Mouse (Mus musculus) CH12.LX (cell line): ENCODE results near the gene Shroom1. TPM values are rescaled to one million over a fixed set of nuclear protein-coding genes. Genes with fewer than 3 reads are reported as not detected.

ENCODE experiments used
- DNase-seq: peaks from one replicate; pipeline ENCODE4 v3.0.0-alpha.2; 2013; ENCODE audit errors: extremely low read depth
- H3K27ac ChIP-seq: 2 replicates; pipeline ENCODE4 v1.5.1; 2012; ENCODE audit warnings: low read depth, mild to moderate bottlenecking, control low read depth, moderate library complexity; ENCODE audit not compliant: insufficient read depth
- H3K27me3 ChIP-seq: replicated peaks from 2 replicates; pipeline ENCODE3; 2012; ENCODE audit warnings: inconsistent platforms
- H3K36me3 ChIP-seq, 2 experiments: replicated peaks in 1 of 2; 2 replicates each; pipeline versions ENCODE3 to v1.6.1; 2012; ENCODE audit warnings: inconsistent platforms in 1 of 2, low read length in 1 of 2, mild to moderate bottlenecking in 1 of 2, mixed read lengths in 1 of 2, moderate library complexity in 1 of 2; ENCODE audit not compliant: control insufficient read depth in 1 of 2, insufficient read depth in 1 of 2
- H3K4me1 ChIP-seq, 2 experiments: 2 replicates each; pipeline ENCODE4 v1.6.1; 2012; ENCODE audit warnings: inconsistent platforms in 1 of 2, moderate library complexity in 1 of 2; ENCODE audit not compliant: insufficient read depth in 2 of 2, control insufficient read depth in 1 of 2
- H3K4me2 ChIP-seq: 2 replicates; pipeline ENCODE4 v1.6.1; 2012; ENCODE audit warnings: low read depth, mild to moderate bottlenecking, control low read depth; ENCODE audit not compliant: poor library complexity, insufficient read depth, severe bottlenecking
- H3K4me3 ChIP-seq, 3 experiments: fragments of 150-350 bp in 1 of 3; sonication (generic) in 1 of 3; replicated peaks in 1 of 3; 2 replicates each; pipeline versions ENCODE3 to v1.5.1; 2011 to 2012; ENCODE audit warnings: low read depth in 2 of 3, low read length in 2 of 3, mild to moderate bottlenecking in 2 of 3, moderate library complexity in 2 of 3, control low read depth in 1 of 3, improper control_type of control experiment in 1 of 3, inconsistent platforms in 1 of 3, mixed read lengths in 1 of 3; ENCODE audit not compliant: poor library complexity in 1 of 3
- H3K79me2 ChIP-seq: replicated peaks from 2 replicates; pipeline ENCODE4 v1.6.1; 2012; ENCODE audit warnings: mild to moderate bottlenecking, moderate library complexity; ENCODE audit not compliant: control insufficient read depth, poor library complexity, insufficient read depth, severe bottlenecking; ENCODE audit errors: extremely low read depth
- H3K9ac ChIP-seq: 2 replicates; pipeline ENCODE4 v1.6.1; 2012; ENCODE audit warnings: low read depth, mild to moderate bottlenecking, control low read depth, moderate library complexity; ENCODE audit not compliant: insufficient read depth
- H3K9me3 ChIP-seq: replicated peaks from 2 replicates; pipeline ENCODE3; 2012; ENCODE audit warnings: low read length, inconsistent platforms, mixed read lengths
- BHLHE40 ChIP-seq: IDR thresholded peaks from 2 replicates; pipeline ENCODE4 v1.6.1; 2011; ENCODE audit warnings: mild to moderate bottlenecking, low read depth, low read length, improper control_type of control experiment
- CHD1 ChIP-seq: IDR thresholded peaks from 2 replicates; pipeline ENCODE4 v1.6.1; 2012; ENCODE audit warnings: low read depth, low read length, improper control_type of control experiment, inconsistent platforms
- CHD2 ChIP-seq: IDR thresholded peaks from 2 replicates; pipeline ENCODE4 v1.6.1; 2011; ENCODE audit warnings: low read length, improper control_type of control experiment
- CTCF ChIP-seq, 2 experiments: IDR thresholded peaks in 1 of 2; conservative IDR thresholded peaks in 1 of 2; 2 replicates each; pipeline ENCODE4 v1.5.1; 2011 to 2012; ENCODE audit warnings: low read depth in 2 of 2, low read length in 2 of 2, improper control_type of control experiment in 1 of 2, inconsistent platforms in 1 of 2, mild to moderate bottlenecking in 1 of 2, moderate library complexity in 1 of 2
- E2F4 ChIP-seq: IDR thresholded peaks from 2 replicates; pipeline ENCODE4 v1.6.1; 2011; ENCODE audit warnings: low read depth, low read length, improper control_type of control experiment; ENCODE audit not compliant: insufficient replicate concordance
- ELF1 ChIP-seq: IDR thresholded peaks from 2 replicates; pipeline ENCODE4 v1.6.1; 2014; ENCODE audit warnings: low read depth, mild to moderate bottlenecking, inconsistent platforms, low read length, improper control_type of control experiment
- EP300 ChIP-seq: IDR thresholded peaks from 2 replicates; pipeline ENCODE4 v1.6.1; 2011; ENCODE audit warnings: low read length, improper control_type of control experiment
- ETS1 ChIP-seq: conservative IDR thresholded peaks from 2 replicates; pipeline ENCODE4 v1.6.1; 2012; ENCODE audit warnings: low read depth, mild to moderate bottlenecking, inconsistent platforms, low read length, improper control_type of control experiment, moderate library complexity
- GABPA ChIP-seq: IDR thresholded peaks from 2 replicates; pipeline ENCODE4 v1.6.1; 2012; ENCODE audit warnings: low read depth, low read length, improper control_type of control experiment, inconsistent platforms; ENCODE audit not compliant: insufficient replicate concordance
- IRF4 ChIP-seq: IDR thresholded peaks from 2 replicates; pipeline ENCODE4 v1.6.1; 2014; ENCODE audit warnings: low read depth, mild to moderate bottlenecking, inconsistent platforms, low read length, improper control_type of control experiment
- JUN ChIP-seq: IDR thresholded peaks from 2 replicates; pipeline ENCODE4 v1.6.1; 2011; ENCODE audit warnings: low read depth, mild to moderate bottlenecking, low read length, improper control_type of control experiment, moderate library complexity; ENCODE audit not compliant: insufficient read depth
- JUND ChIP-seq: conservative IDR thresholded peaks from 2 replicates; pipeline ENCODE4 v1.6.1; 2011; ENCODE audit warnings: low read depth, low read length, improper control_type of control experiment
- KAT2A ChIP-seq: IDR thresholded peaks from 2 replicates; pipeline ENCODE4 v1.6.1; 2012; ENCODE audit warnings: low read length, improper control_type of control experiment, inconsistent platforms; ENCODE audit not compliant: insufficient replicate concordance
- MAFK ChIP-seq: IDR thresholded peaks from 2 replicates; pipeline ENCODE4 v1.6.1; 2011; ENCODE audit warnings: low read length, improper control_type of control experiment; ENCODE audit not compliant: insufficient replicate concordance
- MAZ ChIP-seq: IDR thresholded peaks from 2 replicates; pipeline ENCODE4 v1.6.1; 2012; ENCODE audit warnings: low read depth, mild to moderate bottlenecking, inconsistent platforms, low read length, improper control_type of control experiment, moderate library complexity
- MEF2A ChIP-seq: IDR thresholded peaks from 2 replicates; pipeline ENCODE4 v1.6.1; 2014; ENCODE audit warnings: low read depth, mild to moderate bottlenecking, inconsistent platforms, low read length, improper control_type of control experiment, borderline replicate concordance
- MYC ChIP-seq: IDR thresholded peaks from 2 replicates; pipeline ENCODE4 v1.6.1; 2011; ENCODE audit warnings: low read depth, mild to moderate bottlenecking, improper control_type of control experiment, low read length
- NELFE ChIP-seq: IDR thresholded peaks from 2 replicates; pipeline ENCODE4 v1.6.1; 2011; ENCODE audit warnings: low read depth, low read length, improper control_type of control experiment
- NRF1 ChIP-seq: IDR thresholded peaks from 2 replicates; pipeline ENCODE4 v1.6.1; 2014; ENCODE audit warnings: low read depth, mild to moderate bottlenecking, inconsistent platforms, low read length, improper control_type of control experiment, moderate library complexity
- PAX5 ChIP-seq: IDR thresholded peaks from 2 replicates; pipeline ENCODE4 v1.6.1; 2012; ENCODE audit warnings: low read length, inconsistent platforms, mixed read lengths
- POLR2A ChIP-seq: IDR thresholded peaks from 2 replicates; pipeline ENCODE4 v1.6.1; 2011; ENCODE audit warnings: low read depth, mild to moderate bottlenecking, improper control_type of control experiment, low read length
- POLR2AphosphoS2 ChIP-seq: IDR thresholded peaks from 2 replicates; pipeline ENCODE4 v1.6.1; 2011; ENCODE audit warnings: low read depth, low read length, improper control_type of control experiment
- RAD21 ChIP-seq: IDR thresholded peaks from 2 replicates; pipeline ENCODE4 v1.6.1; 2011; ENCODE audit warnings: low read depth, mild to moderate bottlenecking, low read length, improper control_type of control experiment, moderate library complexity
- RCOR1 ChIP-seq: conservative IDR thresholded peaks from 2 replicates; pipeline ENCODE4 v1.6.1; 2012; ENCODE audit warnings: low read depth, mild to moderate bottlenecking, inconsistent platforms, low read length, improper control_type of control experiment
- SMC3 ChIP-seq: IDR thresholded peaks from 2 replicates; pipeline ENCODE4 v1.6.1; 2011; ENCODE audit warnings: low read depth, low read length, improper control_type of control experiment
- TBP ChIP-seq: conservative IDR thresholded peaks from 2 replicates; pipeline ENCODE4 v1.6.1; 2011; ENCODE audit warnings: low read depth, low read length, improper control_type of control experiment
- TCF12 ChIP-seq: IDR thresholded peaks from 2 replicates; pipeline ENCODE4 v1.6.1; 2014; ENCODE audit warnings: low read depth, mild to moderate bottlenecking, inconsistent platforms, low read length, improper control_type of control experiment
- UBTF ChIP-seq: IDR thresholded peaks from 2 replicates; pipeline ENCODE4 v1.6.1; 2012; ENCODE audit warnings: low read depth, mild to moderate bottlenecking, inconsistent platforms, low read length, improper control_type of control experiment, moderate library complexity
- USF1 ChIP-seq: IDR thresholded peaks from 2 replicates; pipeline ENCODE4 v1.6.1; 2014; ENCODE audit warnings: low read depth, mild to moderate bottlenecking, inconsistent platforms, low read length, improper control_type of control experiment
- ZC3H11A ChIP-seq: IDR thresholded peaks from 2 replicates; pipeline ENCODE4 v1.6.1; 2012; ENCODE audit warnings: low read depth, mild to moderate bottlenecking, inconsistent platforms, low read length, improper control_type of control experiment
- ZKSCAN1 ChIP-seq: IDR thresholded peaks from 2 replicates; pipeline ENCODE4 v1.6.1; 2012; ENCODE audit warnings: low read depth, inconsistent platforms, low read length, improper control_type of control experiment, borderline replicate concordance
- ZNF384 ChIP-seq: IDR thresholded peaks from 2 replicates; pipeline ENCODE4 v1.6.1; 2012; ENCODE audit warnings: low read depth, low read length, improper control_type of control experiment, inconsistent platforms
- dilution Hi-C: fragments of 300-500 bp; cut with MboI; formaldehyde crosslinking; loops from 2 replicates; pipeline ENCODE4 v1.14.3; 2020; ENCODE audit warnings: low sequenced_read_pairs; ENCODE audit not compliant: extremely low pct_unique_long_range_greater_than_20kb, extremely low pct_ligation_motif_present
- in situ Hi-C: fragments of 300-500 bp; cut with MboI; formaldehyde crosslinking; loops from 3 replicates; pipeline ENCODE4 v1.14.3; 2019; ENCODE audit warnings: low sequenced_read_pairs, low pct_ligation_motif_present, low pct_unique_long_range_greater_than_20kb, mixed read lengths
- polyA plus RNA-seq: library from polyadenylated mRNA; unstranded; fragments of >175 nt; gene quantifications from 2 replicates; pipeline ENCODE4 v1.2.1, GENCODE M21; 2012; ENCODE audit warnings: low read depth; ENCODE audit not compliant: insufficient read length
- total RNA-seq, 2 experiments: library from RNA; depleted of rRNA; stranded (reverse); fragments of 300-350 nt in 1 of 2; fragments of >200 nt in 1 of 2; gene quantifications; 2 replicates each; pipeline ENCODE4 v1.2.3; 2012 to 2014

Shroom1 gene
- total and polyA plus RNA-seq, 3 experiments, result not detected

- Histone ChIP-seq H3K79me2 (no peaks in the 10 kb centered on the region), H3K4me2 (peak overlapping the region; percentile 9), H3K4me1 (peaks cover 0 to 3% of the 10 kb centered on the region in 2 experiments; a peak in 1 of 4 replicates), H3K27ac (no peak overlapping the region), H3K27me3 (peaks cover 8% of the 10 kb centered on the region), H3K36me3 (no peaks in the 10 kb centered on the region), H3K4me3 (no peak overlapping the region), H3K9ac (no peak overlapping the region), H3K9me3 (no peaks in the 10 kb centered on the region)
- in situ Hi-C loops (loop anchor here (5.0 to 10.0 kb wide), 3 partner anchors 93 to 385 kb away; partner anchors contain the start of gene Gm12216), dilution Hi-C loops (no loop called here)
- TF ChIP-seq TBP (no peak), ZC3H11A (no peak), JUND (no peak), MAFK (no peak), KAT2A (no peak), USF1 (no peak), POLR2AphosphoS2 (no peak), SMC3 (no peak), ETS1 (no peak), POLR2A (no peak), CHD2 (no peak), ZNF384 (no peak), RCOR1 (no peak), JUN (no peak), E2F4 (no peak), UBTF (no peak), GABPA (no peak), IRF4 (no peak), BHLHE40 (no peak), MAZ (no peak)
- DNase-seq, result no peak
Observed at GRCm38 (mm10) chr11:53469294-53469967, 12.4 kb downstream of the Shroom1 start.

DNA sequence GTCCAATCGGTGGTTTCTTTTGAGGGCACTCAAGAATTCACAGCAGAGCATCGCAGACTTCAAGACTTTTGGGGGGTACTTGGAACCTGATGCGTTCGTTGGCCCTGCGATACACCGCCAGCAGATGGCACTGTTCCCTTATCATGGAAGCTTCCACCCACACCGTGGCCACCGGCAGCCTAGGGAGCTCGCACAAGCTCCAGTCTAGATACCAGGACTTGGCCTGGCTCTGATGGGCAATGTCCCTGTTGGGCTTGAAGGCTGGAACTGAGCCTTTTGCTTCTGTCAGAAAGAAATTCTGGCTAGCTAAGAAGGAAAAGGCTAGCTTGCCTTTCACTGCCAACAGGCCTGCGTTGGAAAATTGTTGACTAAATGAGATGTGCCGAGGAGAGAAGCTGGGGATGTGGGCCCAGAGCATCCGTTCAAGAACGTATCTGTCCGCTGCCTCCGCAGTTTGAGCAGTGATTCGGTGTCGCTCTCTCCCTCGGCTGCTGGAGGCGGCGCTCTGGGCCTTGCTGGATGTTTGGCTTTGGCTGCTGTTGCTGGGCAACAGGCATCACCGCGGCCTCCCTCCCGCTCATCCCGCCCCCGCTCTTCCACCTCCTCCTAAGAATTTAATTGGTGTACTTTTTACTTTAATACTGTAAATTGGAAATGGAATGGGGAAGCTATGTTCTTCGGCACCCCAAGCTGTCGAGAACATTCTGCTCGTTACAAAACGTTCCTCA lies 13.1 kb downstream of the Shroom1 start, which contains the start of gene Gm9837:
Gene Gm9837, minus strand, starts transcription at position 512 of the 728 bp plus-strand sequence.
- Histone ChIP-seq H3K9ac (no peak within 1 kb of the TSS), H3K4me3 (no peak within 1 kb of the TSS), H3K36me3 (no peaks in the 10 kb centered on the region), H3K79me2 (no peaks in the 10 kb centered on the region), H3K27ac (no peak within 1 kb of the TSS), H3K4me1 (peaks cover 0 to 3% of the 10 kb centered on the region in 2 experiments; a peak in 1 of 4 replicates), H3K27me3 (peaks cover 8% of the 10 kb centered on the region), H3K9me3 (no peaks in the 10 kb centered on the region), H3K4me2 (peak within 1 kb of the TSS; percentile 9)
- dilution Hi-C loops (no loop called here), in situ Hi-C loops (loop anchor here (5.0 to 10.0 kb wide), 4 partner anchors 47 to 385 kb away; partner anchors contain the start of genes Gm12216 and Sept8)
- TF ChIP-seq PAX5, result no peak
- TF ChIP-seq RAD21, result no peak; the same call in none of the 2 replicates
- no peak for TF ChIP-seq EP300
- no peak for TF ChIP-seq MYC
- peak; percentile 86 to 98 for TF ChIP-seq CTCF (conservative IDR thresholded peaks at IDR 0.05 in 1 of 2, IDR thresholded peaks at IDR 0.05 in 1 of 2; ENCODE audit: low read depth in 2 of 2, low read length in 2 of 2)
- 0 out of 2 replicates have a peak, but pooled peaks have one; percentile 13 for TF ChIP-seq ELF1
- no peak for TF ChIP-seq TCF12
- no peak for TF ChIP-seq CHD1
- TF ChIP-seq SMC3, result peak; percentile 98
- peak; percentile 93 for TF ChIP-seq ZC3H11A
- TF ChIP-seq ZKSCAN1, result no peak
- TF ChIP-seq MEF2A, result peak; percentile 16; the same call in 1 of the 2 replicates
- 0 out of 2 replicates have a peak, but pooled peaks have one; percentile 35 for TF ChIP-seq NRF1
- TF ChIP-seq IRF4, result no peak
- TF ChIP-seq NELFE, result no peak
- peak; percentile 88 for DNase-seq
